Mouse (Mus musculus) liver, embryonic 11.5 days (tissue): ENCODE results near the gene H1fx. TPM values are rescaled to one million over a fixed set of nuclear protein-coding genes. Genes with fewer than 3 reads are reported as not detected.

Source experiments
- ATAC-seq: fragments of 200-750 bp; cut with Nextera tagmentation; replicated peaks from 2 replicates; pipeline ENCODE4 v1.8.0; 2017; ENCODE audit warnings: moderate number of reproducible peaks, mild to moderate bottlenecking, moderate TSS enrichment, moderate library complexity; ENCODE audit not compliant: low FRiP score
- DNase-seq: peaks from one replicate; pipeline ENCODE4 v3.0.0-alpha.2; 2017; ENCODE audit warnings: low spot score
- H3K27ac ChIP-seq: fragments of 300-500 bp; sonication (generic); 2 replicates; pipeline ENCODE4 v1.5.1; 2014; ENCODE audit warnings: mild to moderate bottlenecking, low read depth, low read length, control low read depth
- H3K27me3 ChIP-seq: fragments of 300-500 bp; sonication (generic); replicated peaks from 2 replicates; pipeline ENCODE4 v1.6.1; 2014; ENCODE audit warnings: low read length, mixed read lengths; ENCODE audit not compliant: control insufficient read depth, insufficient read depth
- H3K36me3 ChIP-seq: fragments of 300-500 bp; sonication (generic); 2 replicates; pipeline ENCODE4 v1.6.1; 2014; ENCODE audit warnings: mild to moderate bottlenecking, low read length, moderate library complexity, mixed read lengths; ENCODE audit not compliant: control insufficient read depth, insufficient read depth
- H3K4me1 ChIP-seq: fragments of 300-500 bp; sonication (generic); replicated peaks from 2 replicates; pipeline ENCODE4 v1.6.1; 2014; ENCODE audit warnings: low read length, mixed read lengths; ENCODE audit not compliant: control insufficient read depth, insufficient read depth
- H3K4me2 ChIP-seq: fragments of 300-500 bp; sonication (generic); 2 replicates; pipeline ENCODE4 v1.6.1; 2014; ENCODE audit warnings: mild to moderate bottlenecking, control low read depth, moderate library complexity
- H3K4me3 ChIP-seq: fragments of 300-500 bp; sonication (generic); 2 replicates; pipeline ENCODE4 v1.5.1; 2014; ENCODE audit warnings: low read depth, low read length, control low read depth
- H3K9ac ChIP-seq: fragments of 300-500 bp; sonication (generic); 2 replicates; pipeline ENCODE4 v1.6.1; 2014; ENCODE audit warnings: low read depth, low read length, control low read depth
- H3K9me3 ChIP-seq: fragments of 300-500 bp; sonication (generic); 2 replicates; pipeline ENCODE4 v1.6.1; 2016; ENCODE audit warnings: low read length, inconsistent platforms, mixed read lengths; ENCODE audit not compliant: control insufficient read depth
- WGBS: fragments of 180-500 bp; shearing (Covaris S2); extraction: QIAGEN DNeasy Blood & Tissue Kit; methylation state at CpG from one replicate; pipeline ENCODE4 v1.1.7; 2014; 5-methylcytosine and 5-hydroxymethylcytosine counted together
- polyA plus RNA-seq: library from polyadenylated mRNA; unstranded; fragments of >200 nt; fragmentation: Nextera tagmentation; extraction: Ambion mirVana; gene quantifications from 2 replicates; pipeline ENCODE4 v1.2.1, GENCODE M21; 2014

Gene H1fx
- 16.8 and 21.2 TPM in 2 replicates for polyA plus RNA-seq

DNA sequence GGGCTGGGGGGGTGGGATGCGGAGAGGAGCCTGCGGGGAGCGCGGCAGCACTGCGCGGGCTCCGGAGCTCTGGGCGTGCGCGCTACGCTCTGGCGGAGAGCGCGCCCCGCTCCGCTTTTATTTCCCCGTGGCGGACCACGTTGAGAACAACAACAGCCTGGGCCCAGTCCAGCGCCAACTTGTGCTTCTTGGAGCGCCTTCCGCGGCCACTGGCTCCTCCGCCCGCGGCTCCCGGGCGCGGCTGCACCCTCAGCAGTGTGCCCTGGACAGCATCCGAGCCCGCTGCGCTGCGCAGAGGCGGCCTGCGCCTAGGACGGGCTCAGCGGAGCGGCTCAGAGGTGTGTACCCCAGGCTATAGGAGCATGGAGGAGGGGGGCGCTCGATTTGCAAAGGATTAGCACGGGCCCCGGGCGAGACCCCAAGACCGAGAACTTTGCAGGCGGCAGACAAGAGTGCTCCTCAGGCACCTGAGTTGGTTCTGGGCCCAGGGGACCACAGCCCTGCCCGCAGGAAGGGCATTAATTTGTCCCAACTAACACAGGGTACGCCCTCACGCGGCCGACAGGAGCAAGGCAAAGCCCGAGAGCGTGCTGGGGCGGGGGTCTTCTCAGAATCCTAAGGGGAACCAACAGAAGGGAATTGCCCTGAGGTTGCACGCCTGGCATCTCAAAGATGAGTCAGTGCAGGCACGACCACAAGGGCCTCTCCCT lies at the start of gene H1fx:
Gene H1fx, minus strand, starts transcription at position 91 of the 710 bp plus-strand sequence.
- Histone ChIP-seq H3K27ac (peak within 1 kb of the TSS; percentile 64), H3K27me3 (peaks cover 48% of the 10 kb centered on the region), H3K36me3 (no peaks in the 10 kb centered on the region; the same call in 1 of the 2 replicates), H3K4me1 (peaks cover 3% of the 10 kb centered on the region; the same call in 1 of the 2 replicates), H3K9ac (peak within 1 kb of the TSS; percentile 68), H3K9me3 (no peaks in the 10 kb centered on the region), H3K4me2 (peak within 1 kb of the TSS; percentile 60), H3K4me3 (peak within 1 kb of the TSS; percentile 67)
- 1% methylated on average over 53 of the region's 55 CpGs for WGBS
- DNase-seq (peak; percentile 73), ATAC-seq (peak; percentile 64)

DNA sequence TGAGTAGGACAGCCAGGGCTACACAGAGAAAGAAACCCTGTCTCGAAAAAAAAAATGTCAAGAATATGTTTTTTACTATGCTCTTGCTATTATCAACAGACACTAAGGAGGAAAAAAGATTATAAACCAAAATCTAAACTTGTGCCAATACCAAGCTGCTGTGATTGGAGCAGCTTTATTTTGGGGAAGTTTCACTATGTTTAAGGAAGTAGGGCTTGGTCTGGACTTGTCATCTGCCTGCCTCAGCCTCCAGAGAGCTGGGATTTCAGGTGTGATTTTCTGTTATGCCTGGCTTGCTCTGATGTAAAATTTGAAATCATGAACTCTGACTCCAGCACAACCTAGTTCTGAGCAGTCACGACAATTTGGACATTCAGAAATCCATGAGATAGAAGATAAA lies 49.0 kb upstream of the H1fx start:
- Histone ChIP-seq H3K4me3 (no peak overlapping the region), H3K4me2 (no peak overlapping the region), H3K4me1 (no peaks in the 10 kb centered on the region), H3K36me3 (peaks cover 6% of the 10 kb centered on the region; the same call in 1 of the 2 replicates), H3K27me3 (no peaks in the 10 kb centered on the region), H3K9ac (no peak overlapping the region), H3K27ac (no peak overlapping the region), H3K9me3 (no peaks in the 10 kb centered on the region)
- DNase-seq (no peak), ATAC-seq (no peak)
- 94% methylated on average over 2 of the region's 2 CpGs for WGBS

DNA sequence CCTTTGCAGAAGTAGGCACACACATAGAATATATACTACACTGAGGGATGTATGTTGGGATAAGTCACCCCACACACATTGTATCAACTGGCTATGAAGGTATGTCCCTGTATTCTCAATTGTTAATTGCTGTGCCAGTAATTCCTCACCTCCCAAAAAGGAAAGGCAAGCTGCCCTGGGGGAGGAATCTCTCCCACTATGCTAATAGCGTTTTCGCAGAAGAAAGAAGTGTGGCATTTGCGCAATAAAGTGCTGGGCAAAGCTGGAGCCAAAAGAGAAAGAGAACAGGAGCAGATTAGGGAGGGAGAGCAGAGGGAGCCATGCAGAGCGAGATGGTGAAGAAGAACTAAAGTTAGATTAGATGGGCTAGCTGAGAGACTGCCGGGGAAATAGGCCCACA lies 46.0 kb upstream of the H1fx start:
- Histone ChIP-seq H3K9me3 (no peaks in the 10 kb centered on the region), H3K36me3 (peaks cover 6% of the 10 kb centered on the region; the same call in 1 of the 2 replicates), H3K9ac (no peak overlapping the region), H3K4me1 (no peaks in the 10 kb centered on the region), H3K27ac (no peak overlapping the region), H3K4me2 (no peak overlapping the region), H3K4me3 (no peak overlapping the region), H3K27me3 (no peaks in the 10 kb centered on the region)
- 74% methylated on average over 5 of the region's 5 CpGs for WGBS
- ATAC-seq, result no peak
- no peak for DNase-seq

DNA sequence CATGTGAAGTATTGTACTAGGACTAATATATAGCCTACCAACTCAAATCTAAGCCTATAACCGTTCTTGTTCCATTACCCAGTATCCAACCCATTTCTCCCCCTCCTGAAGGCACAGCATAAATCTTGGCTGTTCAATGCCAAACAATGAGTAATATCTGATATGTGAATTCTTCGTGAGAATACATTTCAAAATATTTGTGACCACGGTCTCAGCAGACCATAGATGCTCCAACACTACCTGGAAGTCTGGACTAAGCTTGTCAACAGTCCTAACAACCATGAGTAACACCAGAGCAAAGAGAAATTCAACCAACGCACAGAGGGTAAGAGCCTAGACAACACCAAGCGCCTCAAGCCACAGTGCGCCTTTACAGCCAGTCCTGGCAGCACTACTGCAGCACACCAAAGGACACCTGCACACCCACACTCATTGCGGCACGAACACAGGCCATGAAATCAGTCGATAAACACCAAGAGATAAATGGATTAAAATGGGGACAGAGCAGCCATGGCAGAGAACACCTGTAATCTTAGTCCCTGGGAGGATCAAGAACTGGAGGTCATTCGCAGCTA lies 42.0 kb upstream of the H1fx start:
- Histone ChIP-seq H3K4me3 (no peak overlapping the region), H3K4me2 (no peak overlapping the region), H3K27ac (no peak overlapping the region), H3K4me1 (no peaks in the 10 kb centered on the region), H3K9ac (no peak overlapping the region), H3K36me3 (no peaks in the 10 kb centered on the region; the same call in 1 of the 2 replicates), H3K9me3 (no peaks in the 10 kb centered on the region), H3K27me3 (no peaks in the 10 kb centered on the region)
- DNase-seq (no peak), ATAC-seq (no peak)
- 95% methylated on average over 10 of the region's 10 CpGs for WGBS

- no peak overlapping the region for H3K4me3 ChIP-seq
- WGBS, result 78% methylated on average over 2 of the region's 2 CpGs
These were observed 37.7 kb upstream of the H1fx start for GRCm38 (mm10) chr6:88019154-88019553.

DNA sequence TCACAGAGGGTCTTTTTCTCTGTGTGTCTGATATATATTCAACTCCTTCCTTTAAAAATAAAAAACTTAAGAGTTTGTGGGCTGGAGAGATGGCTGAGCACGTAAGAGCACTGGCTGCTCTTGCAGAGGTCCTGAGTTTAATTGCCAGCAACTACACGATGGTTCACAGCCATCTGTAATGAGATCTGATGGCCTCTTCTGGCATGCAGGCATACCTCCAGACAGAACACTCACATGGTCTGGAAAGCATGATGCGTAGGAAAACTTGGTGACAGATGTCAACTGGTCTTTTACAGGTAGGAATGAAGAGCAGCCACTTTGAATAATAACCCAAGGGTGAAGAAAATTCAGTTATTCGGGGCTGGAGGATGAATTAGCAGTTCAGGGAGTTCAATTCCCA lies 36.4 kb upstream of the H1fx start:
- DNase-seq (no peak), ATAC-seq (no peak)
- 70% methylated on average over 4 of the region's 4 CpGs for WGBS
- Histone ChIP-seq H3K9ac (no peak overlapping the region), H3K4me1 (peaks cover 21% of the 10 kb centered on the region), H3K36me3 (peaks cover 6% of the 10 kb centered on the region; the same call in 1 of the 2 replicates), H3K9me3 (no peaks in the 10 kb centered on the region), H3K4me2 (no peak overlapping the region), H3K27ac (no peak overlapping the region), H3K27me3 (no peaks in the 10 kb centered on the region), H3K4me3 (no peak overlapping the region)

More at GRCm38 (mm10) chr6:88019154-88019553, 37.7 kb upstream of the H1fx start:
- Histone ChIP-seq H3K27ac (no peak overlapping the region), H3K4me2 (no peak overlapping the region), H3K36me3 (no peaks in the 10 kb centered on the region), H3K9me3 (no peaks in the 10 kb centered on the region), H3K27me3 (no peaks in the 10 kb centered on the region), H3K4me1 (peaks cover 17% of the 10 kb centered on the region), H3K9ac (no peak overlapping the region)
- no peak for ATAC-seq
- no peak for DNase-seq

DNA sequence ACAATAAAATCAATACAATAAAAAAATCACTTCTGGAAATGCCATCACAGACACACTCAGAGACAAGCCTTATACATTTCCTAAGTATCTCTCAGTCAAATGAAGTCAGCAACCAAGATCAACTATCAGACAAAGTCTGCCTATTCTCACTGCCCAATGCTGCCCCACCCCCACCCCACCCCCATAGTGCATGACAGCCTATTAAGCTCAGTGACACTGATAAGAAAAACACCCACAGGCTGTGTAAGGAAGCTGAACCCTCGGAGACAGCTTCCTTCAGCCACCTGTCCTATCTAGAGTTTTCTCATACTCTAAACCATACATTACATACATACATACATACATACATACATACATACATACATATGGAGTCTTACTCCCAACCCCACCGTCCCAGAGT lies 34.4 kb upstream of the H1fx start:
- DNase-seq (no peak), ATAC-seq (peak; percentile 77)
- peaks cover 11% of the 10 kb centered on the region for H3K36me3 ChIP-seq
- H3K4me2 ChIP-seq, result peak overlapping the region; percentile 36
- no peak overlapping the region for H3K27ac ChIP-seq
- no peaks in the 10 kb centered on the region for H3K9me3 ChIP-seq
- H3K9ac ChIP-seq, result no peak overlapping the region
- 42% methylated on average over 2 of the region's 2 CpGs for WGBS
- peaks cover 21% of the 10 kb centered on the region for H3K4me1 ChIP-seq
- no peaks in the 10 kb centered on the region for H3K27me3 ChIP-seq
- no peak overlapping the region for H3K4me3 ChIP-seq

DNA sequence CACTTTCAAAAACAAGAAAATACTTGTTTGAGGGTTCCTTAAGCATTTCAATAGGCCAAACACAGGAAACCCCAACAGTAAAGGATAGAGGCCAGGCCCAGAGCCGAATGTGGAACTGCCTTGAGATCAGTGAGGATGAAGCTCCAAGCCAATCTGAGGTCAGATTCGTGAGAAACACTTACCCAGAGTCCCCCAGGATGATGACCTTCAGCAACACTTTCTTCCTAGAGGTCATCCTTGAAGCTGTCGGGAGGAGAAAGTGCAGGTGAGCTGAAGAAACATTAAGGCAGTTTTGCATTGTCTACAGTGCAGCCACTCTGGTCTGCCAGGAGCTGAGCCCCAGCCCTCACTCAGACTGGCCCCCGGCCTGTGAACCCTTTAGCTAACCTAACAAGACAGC lies 32.0 kb upstream of the H1fx start:
- H3K4me1 ChIP-seq, result peaks cover 21% of the 10 kb centered on the region
- no peak for DNase-seq
- WGBS, result 82% methylated on average over 4 of the region's 4 CpGs

GRCm38 (mm10) chr6:88012601-88013000 lies 31.2 kb upstream of the H1fx start:
- 80% methylated on average over 2 of the region's 2 CpGs for WGBS
- Histone ChIP-seq H3K4me2 (no peak overlapping the region), H3K4me1 (peaks cover 21% of the 10 kb centered on the region), H3K9ac (no peak overlapping the region), H3K27ac (no peak overlapping the region), H3K9me3 (no peaks in the 10 kb centered on the region), H3K36me3 (peaks cover 22% of the 10 kb centered on the region), H3K4me3 (no peak overlapping the region), H3K27me3 (no peaks in the 10 kb centered on the region)
- DNase-seq (no peak), ATAC-seq (no peak)

More for the DNA sequence above, 32.0 kb upstream of the H1fx start:
- H3K9ac ChIP-seq, result no peak overlapping the region
- no peak overlapping the region for H3K4me3 ChIP-seq
- no peak for ATAC-seq
- H3K27me3 ChIP-seq, result no peaks in the 10 kb centered on the region
- no peak overlapping the region for H3K4me2 ChIP-seq
- H3K9me3 ChIP-seq, result no peaks in the 10 kb centered on the region
- H3K36me3 ChIP-seq, result peaks cover 20% of the 10 kb centered on the region
- H3K27ac ChIP-seq, result no peak overlapping the region; the same call in 1 of the 2 replicates
